Mouse (Mus musculus) intestine, embryonic 14.5 days (tissue): ENCODE results near the gene Eef1akmt1. TPM values are rescaled to one million over a fixed set of nuclear protein-coding genes. Genes with fewer than 3 reads are reported as not detected.

Experiments
- ATAC-seq: fragments of 200-750 bp; cut with Nextera tagmentation; replicated peaks from 2 replicates; pipeline ENCODE4 v1.8.0; 2017; ENCODE audit warnings: low read depth, moderate number of reproducible peaks, moderate TSS enrichment, moderate library complexity; ENCODE audit not compliant: low FRiP score, low TSS enrichment
- DNase-seq: peaks from one replicate; pipeline ENCODE4 v3.0.0-alpha.2; 2018; ENCODE audit warnings: low spot score
- H3K27ac ChIP-seq: fragments of 300-500 bp; sonication (generic); 2 replicates; pipeline ENCODE4 v1.5.1; 2014; ENCODE audit warnings: low read depth, mild to moderate bottlenecking, control low read depth
- H3K27me3 ChIP-seq: fragments of 300-500 bp; sonication (generic); replicated peaks from 2 replicates; pipeline ENCODE4 v1.6.1; 2014; ENCODE audit warnings: low read length, control low read depth; ENCODE audit not compliant: control insufficient read depth, insufficient read depth
- H3K36me3 ChIP-seq: fragments of 300-500 bp; sonication (generic); 2 replicates; pipeline ENCODE4 v1.6.1; 2014; ENCODE audit warnings: low read length, control low read depth; ENCODE audit not compliant: control insufficient read depth, insufficient read depth
- H3K4me1 ChIP-seq: fragments of 300-500 bp; sonication (generic); replicated peaks from 2 replicates; pipeline ENCODE4 v1.6.1; 2014; ENCODE audit warnings: low read length, control low read depth, mixed read lengths; ENCODE audit not compliant: control insufficient read depth, insufficient read depth
- H3K4me2 ChIP-seq: fragments of 300-500 bp; sonication (generic); 2 replicates; pipeline ENCODE4 v1.6.1; 2014; ENCODE audit warnings: low read length
- H3K4me3 ChIP-seq: fragments of 300-500 bp; sonication (generic); 2 replicates; pipeline ENCODE4 v1.5.1; 2014; ENCODE audit warnings: low read depth, low read length, control low read depth, mixed read lengths
- H3K9ac ChIP-seq: fragments of 300-500 bp; sonication (generic); 2 replicates; pipeline ENCODE4 v1.6.1; 2014; ENCODE audit warnings: mild to moderate bottlenecking, low read length
- H3K9me3 ChIP-seq: fragments of 300-500 bp; sonication (generic); 2 replicates; pipeline ENCODE4 v1.6.1; 2016; ENCODE audit warnings: low read length, control low read depth; ENCODE audit not compliant: control insufficient read depth
- WGBS: fragments of 180-500 bp; shearing (Covaris S2); extraction: QIAGEN DNeasy Blood & Tissue Kit; methylation state at CpG from one replicate; pipeline ENCODE4 v1.1.7; 2014; 5-methylcytosine and 5-hydroxymethylcytosine counted together
- polyA plus RNA-seq: library from polyadenylated mRNA; unstranded; fragments of >200 nt; fragmentation: Nextera tagmentation; extraction: Ambion mirVana; gene quantifications from 2 replicates; pipeline ENCODE4 v1.2.1, GENCODE M21; 2014

Gene Eef1akmt1
- polyA plus RNA-seq, 1 experiment from 2014 or later = 111 TPM

GRCm38 (mm10) chr14:57607500-57607899, 36.1 kb upstream of the Eef1akmt1 start:
- no peak overlapping the region for H3K4me3 ChIP-seq
- H3K27ac ChIP-seq = no peak overlapping the region
- peaks cover 15% of the 10 kb centered on the region; the same call in 1 of the 2 replicates for H3K4me1 ChIP-seq
- DNase-seq (peak; percentile 72), ATAC-seq (0 out of 2 replicates have a peak, but pooled peaks have one; percentile 47)
- H3K9me3 ChIP-seq = no peaks in the 10 kb centered on the region
- H3K4me2 ChIP-seq = no peak overlapping the region
- H3K27me3 ChIP-seq = no peaks in the 10 kb centered on the region
- H3K9ac ChIP-seq = no peak overlapping the region
- H3K36me3 ChIP-seq = peaks cover 28% of the 10 kb centered on the region
- 18% methylated on average over 1 of the region's 1 CpGs for WGBS

DNA sequence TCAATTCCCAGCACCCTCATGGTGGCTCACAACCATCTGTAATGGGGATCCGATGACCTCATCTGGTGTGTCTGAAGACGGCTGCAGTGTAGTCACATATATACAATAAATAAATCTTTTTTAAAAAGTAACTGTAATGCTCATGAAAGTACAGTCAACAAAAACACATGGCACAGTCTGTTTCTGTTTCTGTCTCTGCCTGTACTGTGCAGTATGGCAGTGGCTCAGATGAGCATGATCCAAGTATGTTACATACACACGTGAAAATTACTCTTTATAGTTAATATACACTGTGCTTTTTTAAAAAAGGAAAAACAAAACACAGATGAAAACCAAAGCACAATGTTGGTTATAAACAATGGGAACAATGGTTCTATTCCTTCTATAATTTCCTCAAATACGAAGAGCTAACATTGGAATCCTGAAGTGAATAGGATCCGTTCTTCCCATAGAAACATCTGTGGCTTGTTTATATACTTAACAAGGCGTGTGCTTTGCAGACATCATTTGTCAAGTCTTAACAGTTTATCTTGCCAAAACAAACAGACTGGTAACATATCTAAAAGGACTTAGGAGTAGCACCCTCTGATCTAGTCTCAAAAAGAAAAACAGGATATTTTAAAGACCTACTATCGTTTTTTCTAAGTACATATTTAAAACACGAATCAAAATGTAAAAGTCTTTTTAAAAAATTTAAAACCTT, 35.4 kb upstream of the Eef1akmt1 start:
- 47% methylated on average over 8 of the region's 8 CpGs for WGBS
- Histone ChIP-seq H3K27ac (no peak overlapping the region), H3K4me3 (no peak overlapping the region), H3K4me2 (no peak overlapping the region), H3K9ac (no peak overlapping the region), H3K36me3 (peaks cover 33% of the 10 kb centered on the region), H3K9me3 (no peaks in the 10 kb centered on the region), H3K4me1 (peaks cover 15% of the 10 kb centered on the region; the same call in 1 of the 2 replicates), H3K27me3 (no peaks in the 10 kb centered on the region)
- DNase-seq (no peak), ATAC-seq (no peak)

GRCm38 (mm10) chr14:57593279-57593678, 21.9 kb upstream of the Eef1akmt1 start:
- DNase-seq = no peak
- Histone ChIP-seq H3K36me3 (peaks cover 82% of the 10 kb centered on the region), H3K9me3 (no peaks in the 10 kb centered on the region), H3K4me1 (no peaks in the 10 kb centered on the region), H3K27ac (no peak overlapping the region), H3K9ac (no peak overlapping the region), H3K4me2 (no peak overlapping the region), H3K4me3 (no peak overlapping the region), H3K27me3 (no peaks in the 10 kb centered on the region)
- ATAC-seq = no peak
- WGBS = 91% methylated on average over 5 of the region's 5 CpGs

DNA sequence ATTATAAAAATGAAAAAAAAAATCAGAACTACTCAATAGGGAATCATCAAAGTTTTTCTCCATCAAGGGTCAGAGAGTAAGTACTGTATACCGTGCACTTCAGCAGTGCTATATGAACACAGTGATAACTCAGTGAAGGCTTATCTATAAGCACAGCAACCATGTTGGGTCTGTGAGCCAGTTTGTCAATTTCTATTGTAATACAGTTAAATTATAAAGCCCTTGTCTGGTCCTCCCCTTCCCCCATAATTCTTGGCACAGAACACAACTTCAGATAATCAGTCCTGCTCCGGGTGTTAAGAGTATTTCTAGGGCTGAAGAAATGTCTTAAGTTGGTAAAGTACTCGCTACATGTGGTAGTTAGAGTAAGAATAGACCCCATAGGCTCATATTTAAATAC, 20.4 kb upstream of the Eef1akmt1 start:
- Histone ChIP-seq H3K9me3 (no peaks in the 10 kb centered on the region), H3K4me2 (no peak overlapping the region), H3K27ac (no peak overlapping the region), H3K4me3 (no peak overlapping the region), H3K4me1 (no peaks in the 10 kb centered on the region), H3K9ac (no peak overlapping the region), H3K36me3 (peaks cover 80% of the 10 kb centered on the region), H3K27me3 (no peaks in the 10 kb centered on the region)
- WGBS = 92% methylated on average over 3 of the region's 3 CpGs
- DNase-seq (no peak), ATAC-seq (no peak)

- DNase-seq = no peak
- no peak overlapping the region for H3K27ac ChIP-seq
- H3K4me2 ChIP-seq = no peak overlapping the region
- H3K4me3 ChIP-seq = no peak overlapping the region
- H3K9ac ChIP-seq = no peak overlapping the region
- H3K27me3 ChIP-seq = no peaks in the 10 kb centered on the region
- no peaks in the 10 kb centered on the region for H3K4me1 ChIP-seq
- H3K36me3 ChIP-seq = peaks cover 16% of the 10 kb centered on the region
- H3K9me3 ChIP-seq = no peaks in the 10 kb centered on the region
- 84% methylated on average over 2 of the region's 2 CpGs for WGBS
- no peak for ATAC-seq
Observed at GRCm38 (mm10) chr14:57576364-57577060, 5.1 kb upstream of the Eef1akmt1 start.

DNA sequence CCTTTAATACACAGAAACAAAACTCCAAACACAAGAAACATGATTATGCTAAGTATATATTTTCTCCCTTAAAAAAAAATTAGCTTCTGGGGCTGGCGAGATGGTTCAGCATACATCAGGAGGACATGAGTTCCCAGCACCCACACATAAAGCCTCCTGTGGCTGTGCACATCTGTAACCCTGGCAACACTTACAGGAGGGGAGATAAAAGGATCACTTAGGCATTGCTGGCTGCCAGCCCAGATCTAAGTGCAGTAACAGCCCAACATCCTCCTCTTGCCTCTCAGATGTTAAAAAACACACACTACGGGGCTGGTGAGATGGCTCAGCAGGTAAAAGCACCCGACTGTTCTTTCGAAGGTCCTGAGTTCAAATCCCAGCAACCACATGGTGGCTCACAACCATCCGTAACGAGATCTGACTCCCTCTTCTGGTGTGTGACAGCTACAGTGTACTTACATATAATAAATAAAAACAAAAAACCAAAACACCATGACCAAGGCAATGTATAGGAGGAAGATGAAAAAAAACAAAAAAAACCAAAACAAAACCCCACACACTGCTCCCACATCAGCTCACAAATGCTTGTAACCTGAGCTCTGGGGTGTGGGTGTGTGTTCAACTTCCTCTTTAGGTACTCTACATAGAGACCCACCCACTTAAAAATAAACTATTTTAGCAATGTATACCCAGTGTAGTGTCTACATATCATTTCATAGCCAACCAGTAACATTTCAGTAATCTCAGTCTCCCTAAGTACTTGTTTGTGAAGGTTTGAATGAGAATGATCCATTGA, 3.6 kb upstream of the Eef1akmt1 start:
- peaks cover 10% of the 10 kb centered on the region; the same call in 1 of the 2 replicates for H3K36me3 ChIP-seq
- H3K9me3 ChIP-seq = no peaks in the 10 kb centered on the region
- no peak overlapping the region for H3K27ac ChIP-seq
- no peaks in the 10 kb centered on the region for H3K27me3 ChIP-seq
- no peak overlapping the region for H3K4me3 ChIP-seq
- no peak overlapping the region for H3K4me2 ChIP-seq
- ATAC-seq (no peak), DNase-seq (no peak)
- WGBS = 85% methylated on average over 6 of the region's 6 CpGs
- no peak overlapping the region for H3K9ac ChIP-seq
- peaks cover 4% of the 10 kb centered on the region; the same call in 1 of the 2 replicates for H3K4me1 ChIP-seq

DNA sequence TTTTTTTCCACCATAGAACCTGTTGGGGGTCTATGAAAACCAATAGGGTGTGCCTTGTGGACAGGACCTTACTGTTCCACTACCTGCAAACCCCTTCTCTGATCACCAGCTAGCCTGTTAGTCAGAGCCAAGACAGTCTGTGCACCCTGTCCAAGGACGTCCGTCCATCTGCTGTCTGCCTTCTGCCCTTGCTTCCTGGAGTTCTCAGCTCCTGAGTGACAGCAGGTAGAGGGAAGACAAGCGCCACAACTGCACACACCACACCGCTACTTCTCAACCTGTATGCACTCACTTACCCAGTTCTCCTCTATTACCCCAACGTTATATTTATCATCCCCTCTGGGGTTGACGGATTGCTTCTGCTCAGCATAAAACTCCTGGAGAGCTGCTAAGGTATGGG, 5.8 kb downstream of the Eef1akmt1 start:
- no peak overlapping the region for H3K27ac ChIP-seq
- H3K9ac ChIP-seq = no peak overlapping the region
- DNase-seq = peak; percentile 46
- 83% methylated on average over 6 of the region's 6 CpGs for WGBS
- H3K4me2 ChIP-seq = no peak overlapping the region
- H3K27me3 ChIP-seq = no peaks in the 10 kb centered on the region
- H3K4me1 ChIP-seq = peaks cover 1% of the 10 kb centered on the region; the same call in 1 of the 2 replicates
- no peaks in the 10 kb centered on the region for H3K9me3 ChIP-seq
- no peaks in the 10 kb centered on the region for H3K36me3 ChIP-seq
- no peak for ATAC-seq
- no peak overlapping the region for H3K4me3 ChIP-seq

DNA sequence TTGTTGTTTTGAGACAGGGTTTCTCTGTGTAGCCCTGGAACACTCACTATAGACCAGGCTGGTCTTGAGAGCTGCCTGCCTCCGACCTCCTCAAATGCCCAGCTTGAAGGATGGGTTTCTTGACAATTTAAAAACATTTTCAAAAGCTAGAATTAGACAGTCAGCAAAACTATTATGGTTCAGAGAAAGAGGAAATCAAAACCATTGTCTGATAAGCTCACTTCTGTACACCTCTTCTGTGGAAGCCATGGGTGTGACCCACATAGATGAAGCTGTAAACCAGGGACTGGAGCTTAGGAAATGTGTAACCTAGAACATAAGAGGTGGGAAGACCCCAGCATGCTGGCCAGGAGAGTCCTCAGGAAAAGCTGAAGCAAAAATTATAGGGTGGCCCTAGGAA, 14.5 kb downstream of the Eef1akmt1 start:
- Histone ChIP-seq H3K27ac (no peak overlapping the region), H3K9ac (no peak overlapping the region), H3K4me2 (no peak overlapping the region), H3K9me3 (no peaks in the 10 kb centered on the region), H3K4me3 (no peak overlapping the region), H3K36me3 (no peaks in the 10 kb centered on the region), H3K4me1 (no peaks in the 10 kb centered on the region), H3K27me3 (no peaks in the 10 kb centered on the region)
- WGBS = 87% methylated on average over 1 of the region's 1 CpGs
- no peak for ATAC-seq
- no peak for DNase-seq
